Mouse (Mus musculus) CH12F3 (cell line): ENCODE results near the gene Chp1.
"Not testable (repeated sequence)": the region's sequence is repeated elsewhere in the genome, so short reads cannot be mapped to it uniquely, and the experiment has no call there.

Experiments used
- in situ Hi-C: fragments of 300-500 bp; cut with MboI; formaldehyde crosslinking; loops from 2 replicates; pipeline ENCODE4 v1.14.3; 2020; ENCODE audit warnings: low sequenced_read_pairs

Chp1 gene

DNA sequence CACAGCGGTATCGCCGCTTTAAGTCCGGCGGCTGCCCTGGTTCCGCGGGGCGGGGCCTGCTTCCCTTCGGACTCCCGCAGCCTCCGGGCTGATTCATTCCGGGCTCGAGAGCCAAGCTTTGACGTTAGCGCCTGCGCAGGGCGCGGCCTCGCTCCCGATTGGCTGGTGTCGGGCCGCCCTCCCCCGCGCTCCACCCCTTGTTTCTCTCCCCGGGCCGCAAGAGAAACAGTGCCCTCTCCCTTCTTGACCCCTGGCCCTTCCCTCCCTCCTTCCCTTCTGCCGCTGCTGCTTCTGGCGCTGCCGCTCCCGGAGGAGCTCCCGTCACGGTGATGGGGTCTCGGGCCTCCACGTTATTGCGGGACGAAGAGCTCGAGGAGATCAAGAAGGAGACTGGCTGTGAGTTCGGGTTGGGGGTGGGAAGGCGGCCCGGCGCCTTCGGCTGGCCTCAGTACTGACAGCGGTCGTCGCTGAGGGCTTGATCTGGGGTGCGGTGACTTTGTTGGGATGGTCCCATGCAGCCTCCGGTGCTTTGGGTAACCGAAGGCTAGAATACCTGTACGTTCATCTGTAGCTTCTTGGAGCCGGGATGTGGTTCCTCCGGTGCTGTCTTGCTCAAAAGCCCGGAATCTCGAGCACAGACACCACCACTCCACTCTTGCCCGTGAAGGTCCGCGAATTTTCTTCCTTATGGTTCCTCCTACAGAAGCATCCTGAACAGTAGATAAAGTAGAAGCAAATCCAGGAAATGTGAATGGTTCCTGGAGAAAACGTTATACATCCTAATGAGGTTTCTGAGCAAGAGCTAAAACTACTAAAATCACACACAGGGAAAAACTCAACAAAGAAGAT lies at the start of gene Chp1, which contains the start of gene Exd1:
Chp1 (plus strand) TSS at position 176 of the 849 bp plus-strand sequence.
Exd1 (minus strand) TSS at position 106 of the 849 bp plus-strand sequence.
- in situ Hi-C loops: no loop called here

DNA sequence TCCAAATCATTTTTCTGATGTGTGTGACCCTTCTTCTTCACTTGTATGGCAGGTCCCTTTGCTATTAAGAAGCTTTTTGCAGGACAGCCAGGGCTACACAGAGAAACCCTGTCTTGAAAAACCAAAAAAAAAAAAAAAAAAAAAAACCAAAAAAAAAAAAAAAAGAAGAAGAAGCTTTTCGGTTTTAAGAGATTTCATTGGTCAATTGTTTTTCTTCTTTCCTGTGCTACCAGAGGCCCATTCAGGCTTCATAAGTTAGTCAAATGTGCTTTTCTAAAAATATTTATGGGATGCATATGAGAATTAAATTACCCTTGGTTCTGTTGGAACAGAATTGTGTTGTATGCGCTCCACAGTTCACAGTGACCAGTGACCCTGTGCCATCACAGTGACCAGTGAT lies 48.6 kb upstream of the Chp1 start:
- in situ Hi-C loops: no loop called here

DNA sequence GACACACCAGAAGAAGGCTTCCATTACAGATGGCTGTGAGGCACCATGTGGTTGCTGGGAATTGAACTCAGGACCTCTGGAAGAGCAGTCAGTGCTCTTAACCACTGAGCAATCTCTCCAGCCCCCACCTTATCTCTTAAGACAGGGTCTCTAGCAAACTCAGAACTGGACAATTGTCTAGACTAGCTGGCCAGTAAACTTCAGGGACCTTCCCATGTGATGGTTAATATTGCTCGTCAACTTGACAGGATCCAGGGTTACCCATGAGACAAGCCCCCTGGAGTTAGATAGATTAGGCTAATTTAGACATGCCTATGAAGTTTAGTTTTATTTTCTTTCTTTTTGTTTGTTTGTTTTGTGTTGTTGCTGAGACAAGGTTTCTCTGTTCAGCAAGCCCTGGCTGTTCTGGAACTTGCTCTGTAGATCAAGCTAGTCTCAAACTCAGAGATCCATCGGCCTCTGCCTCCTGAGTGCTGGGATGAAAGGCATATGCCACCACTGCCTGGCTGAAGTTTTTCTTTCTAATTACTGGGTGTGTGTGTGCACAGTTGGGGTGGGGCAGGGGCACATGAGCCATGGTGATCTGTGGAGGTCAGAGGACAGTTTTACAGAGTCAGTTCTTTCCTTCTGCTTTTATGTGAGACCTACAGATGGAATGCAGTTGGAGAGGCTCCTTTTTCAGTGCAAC lies 46.4 kb upstream of the Chp1 start:
- in situ Hi-C loops: no loop called here

DNA sequence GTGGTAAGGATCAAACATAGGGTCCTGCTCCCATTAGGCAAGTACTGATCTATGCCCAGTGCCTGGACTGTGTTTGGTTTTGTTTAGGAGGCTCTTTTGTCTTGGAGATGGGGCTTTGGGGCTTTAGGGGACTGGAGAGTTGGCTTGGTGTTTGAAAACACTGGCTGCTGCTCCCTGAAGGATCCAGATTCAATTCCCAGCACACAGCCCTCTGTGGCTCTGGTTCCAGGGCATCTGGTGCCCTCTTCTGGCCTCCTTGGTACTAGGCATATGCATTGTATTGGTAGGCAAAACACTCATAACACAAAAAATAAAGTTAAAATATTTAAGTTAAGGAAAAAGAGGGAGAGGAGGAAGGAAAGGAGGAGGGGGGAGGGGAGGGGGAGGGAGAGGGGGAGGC lies 40.4 kb upstream of the Chp1 start:
- in situ Hi-C loops: no loop called here

GRCm38 (mm10) chr2:119508518-119508917 lies 39.0 kb upstream of the Chp1 start:
- in situ Hi-C loops: not testable (repeated sequence)

DNA sequence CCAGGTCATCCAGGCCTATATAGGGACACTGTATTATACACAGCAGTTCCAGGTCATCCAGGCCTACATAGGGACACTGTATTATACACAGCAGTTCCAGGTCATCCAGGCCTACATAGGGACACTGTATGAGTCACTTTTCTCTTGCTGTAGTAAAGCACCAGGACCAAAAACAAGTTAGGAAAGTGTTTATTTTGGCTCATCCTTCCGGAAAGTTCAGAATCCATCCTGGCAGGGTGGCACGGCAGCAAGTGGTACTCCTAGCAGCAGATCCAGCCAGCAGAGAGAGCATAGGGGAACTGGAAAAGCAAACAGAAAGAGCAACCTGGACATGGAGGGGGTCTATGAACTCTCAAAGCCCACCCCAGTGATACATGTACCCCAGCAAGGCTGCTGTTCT lies 36.6 kb upstream of the Chp1 start:
- in situ Hi-C loops: no loop called here

DNA sequence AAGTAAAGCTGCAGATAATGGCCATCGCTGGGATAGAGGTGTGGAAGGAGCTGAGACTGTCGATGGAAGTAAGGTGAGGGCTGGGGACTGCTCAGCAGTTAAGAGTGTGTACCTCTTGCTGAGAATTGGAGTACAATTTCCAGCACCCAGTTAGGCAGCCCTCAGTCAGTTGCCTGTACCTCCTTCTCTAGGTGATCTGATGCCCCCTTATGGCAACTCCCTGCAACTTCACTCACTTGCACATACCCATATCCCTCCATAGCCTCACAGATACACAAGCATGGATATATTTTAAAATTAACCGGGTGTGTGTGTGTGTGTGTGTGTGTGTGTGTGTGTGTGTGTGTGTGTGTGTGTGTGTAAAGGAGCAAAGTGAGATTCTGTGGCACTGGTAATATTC lies 35.2 kb upstream of the Chp1 start:
- in situ Hi-C loops: no loop called here

- in situ Hi-C loops: no loop called here
These were observed 33.4 kb upstream of the Chp1 start for GRCm38 (mm10) chr2:119514026-119514522.

- in situ Hi-C loops: no loop called here
These were observed 30.7 kb upstream of the Chp1 start for GRCm38 (mm10) chr2:119516811-119517210.

- in situ Hi-C loops: no loop called here
These were observed 26.9 kb upstream of the Chp1 start for GRCm38 (mm10) chr2:119520550-119520949.

- in situ Hi-C loops: no loop called here
These were observed 23.7 kb upstream of the Chp1 start for GRCm38 (mm10) chr2:119523836-119524235.

GRCm38 (mm10) chr2:119525422-119525821 lies 22.1 kb upstream of the Chp1 start:
- in situ Hi-C loops: no loop called here

DNA sequence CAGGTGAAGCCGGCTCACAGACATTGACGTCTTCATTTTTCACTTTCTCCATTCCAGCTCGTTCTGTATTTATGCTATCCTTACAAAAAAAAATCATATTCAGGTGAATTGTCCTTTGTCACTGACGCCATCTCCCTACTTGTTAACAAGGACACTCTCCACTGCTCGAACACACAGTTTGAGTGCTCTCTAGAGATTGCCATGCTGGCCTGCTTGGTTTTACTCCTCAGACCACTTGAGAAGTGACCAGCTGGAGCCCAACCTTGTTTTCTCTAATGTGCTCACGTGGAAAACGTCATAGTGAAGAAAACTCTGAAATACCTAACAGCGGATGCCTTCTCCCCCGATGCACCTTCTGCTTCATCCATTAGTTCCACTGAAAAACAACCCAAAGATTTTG lies 8.7 kb upstream of the Chp1 start:
- in situ Hi-C loops: no loop called here

DNA sequence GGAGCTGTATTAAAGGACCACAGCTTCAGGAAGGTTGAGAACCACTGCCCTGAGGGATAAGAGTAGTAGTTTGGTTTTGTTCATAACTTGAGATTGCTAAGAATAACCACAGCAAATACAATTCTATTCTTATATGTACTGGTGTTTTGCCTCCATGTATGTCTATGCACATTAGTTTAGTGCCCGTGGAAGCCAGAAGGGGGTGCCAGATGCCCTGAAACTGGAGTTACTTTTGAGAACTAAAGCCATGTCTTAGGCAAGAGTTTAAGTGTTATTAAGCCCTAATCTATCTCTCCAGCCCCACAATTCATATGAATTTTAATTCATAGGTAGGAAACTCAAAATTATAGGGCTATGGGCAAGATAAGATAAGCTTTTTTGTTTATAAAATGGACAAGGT lies 5.4 kb upstream of the Chp1 start:
- in situ Hi-C loops: loop anchor here (5.0 kb wide), 1 partner anchor 45 kb away; no protein-coding TSS in a partner anchor

- in situ Hi-C loops: loop anchor here (5.0 kb wide), 1 partner anchor 44 kb away; no protein-coding TSS in a partner anchor
These were observed 3.8 kb upstream of the Chp1 start for GRCm38 (mm10) chr2:119543656-119544055.

GRCm38 (mm10) chr2:119546848-119547521 lies 512 bp upstream of the Chp1 start:
- in situ Hi-C loops: no loop called here

GRCm38 (mm10) chr2:119548371-119548660 lies 819 bp downstream of the Chp1 start:
- in situ Hi-C loops: no loop called here

- in situ Hi-C loops: no loop called here
These were observed 1.2 kb downstream of the Chp1 start for GRCm38 (mm10) chr2:119548691-119549090.

- in situ Hi-C loops: no loop called here
These were observed 2.2 kb downstream of the Chp1 start for GRCm38 (mm10) chr2:119549678-119550077.

GRCm38 (mm10) chr2:119558039-119558438 lies 10.5 kb downstream of the Chp1 start:
- in situ Hi-C loops: no loop called here

- in situ Hi-C loops: no loop called here
These were observed 11.3 kb downstream of the Chp1 start for GRCm38 (mm10) chr2:119558737-119559340.
